Mouse (Mus musculus) monocyte, adult 5-6 weeks (primary cell): ENCODE measurements around the gene Adprhl1. TPM values are rescaled to one million over a fixed set of nuclear protein-coding genes. Genes with fewer than 3 reads are reported as not detected.

Source experiments
- ATAC-seq: fragments of 153-309, 156-312 bp; replicated peaks from 2 replicates; pipeline ENCODE4 v1.8.0; 2017; ENCODE audit warnings: mild to moderate bottlenecking; ENCODE audit not compliant: low TSS enrichment, insufficient number of reproducible peaks, severe bottlenecking, poor library complexity, low FRiP score
- total RNA-seq: library from RNA; stranded (forward); fragments of 200-1000, 200-491, 200-594 nt; gene quantifications from 3 replicates; pipeline ENCODE4 v1.2.3, GENCODE M21; 2017

Gene Adprhl1
- total RNA-seq, 1 experiment from 2014 or later: not detected

DNA sequence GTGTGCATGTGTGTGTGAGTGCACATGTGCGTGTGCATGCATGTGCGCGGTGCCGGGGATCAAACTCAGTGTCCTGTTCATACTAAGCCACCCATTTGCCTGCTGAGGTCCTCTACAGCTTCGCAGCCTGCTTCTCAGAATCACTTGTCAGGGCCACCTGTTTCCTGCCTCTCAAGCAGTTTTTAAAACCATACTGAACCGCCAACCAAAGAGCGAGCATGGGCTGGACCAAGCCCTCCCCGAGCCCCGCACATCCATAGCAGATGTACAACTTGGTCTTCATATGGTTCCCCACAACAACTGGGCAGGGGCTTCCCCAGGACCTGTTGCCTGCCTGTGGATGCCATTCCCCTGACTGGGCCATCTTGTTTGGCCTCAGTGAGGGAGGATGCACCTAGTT, 13.9 kb downstream of the Adprhl1 start:
- no peak for ATAC-seq

DNA sequence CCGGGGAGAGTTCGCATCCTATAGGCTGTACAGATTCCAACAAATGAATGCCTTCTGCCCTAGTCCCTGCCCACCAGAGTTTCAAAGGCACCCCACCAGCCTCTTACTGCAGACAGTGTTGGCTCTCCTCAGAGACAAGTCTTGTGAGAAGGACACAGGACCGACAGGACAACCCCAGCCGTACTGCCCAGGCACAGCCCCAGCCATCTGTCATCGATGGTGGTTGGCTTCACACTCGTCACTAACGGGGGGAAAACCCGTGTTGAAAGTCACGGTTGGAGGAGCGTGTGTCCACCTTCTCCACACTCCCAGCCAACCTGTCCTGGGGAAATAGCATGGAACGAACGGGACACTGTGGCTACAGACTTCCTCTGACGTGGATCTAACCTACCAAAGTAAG, 19.2 kb downstream of the Adprhl1 start:
- no peak for ATAC-seq

DNA sequence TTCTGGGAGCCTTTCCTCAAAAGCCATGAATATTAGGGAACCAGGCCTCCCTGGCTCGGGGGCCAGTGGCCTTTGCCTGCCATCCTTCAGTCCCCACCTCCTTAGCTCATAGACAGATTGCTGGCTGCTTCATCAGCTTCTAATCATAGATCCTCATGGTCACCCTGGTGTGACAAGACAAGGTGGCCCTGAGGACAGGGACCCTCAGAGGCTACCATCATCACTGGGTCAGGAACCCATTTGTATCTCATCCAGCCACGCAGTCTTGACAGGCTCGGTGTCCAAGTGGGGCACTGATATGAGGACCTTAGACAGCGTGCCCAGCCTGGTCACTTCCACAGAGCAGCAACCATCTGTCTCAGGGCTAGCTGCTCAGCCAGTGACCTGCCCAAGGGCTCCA, 23.5 kb downstream of the Adprhl1 start:
- no peak for ATAC-seq

- ATAC-seq: no peak
Measured at GRCm38 (mm10) chr8:13229802-13230201, 24.2 kb downstream of the Adprhl1 start.

DNA sequence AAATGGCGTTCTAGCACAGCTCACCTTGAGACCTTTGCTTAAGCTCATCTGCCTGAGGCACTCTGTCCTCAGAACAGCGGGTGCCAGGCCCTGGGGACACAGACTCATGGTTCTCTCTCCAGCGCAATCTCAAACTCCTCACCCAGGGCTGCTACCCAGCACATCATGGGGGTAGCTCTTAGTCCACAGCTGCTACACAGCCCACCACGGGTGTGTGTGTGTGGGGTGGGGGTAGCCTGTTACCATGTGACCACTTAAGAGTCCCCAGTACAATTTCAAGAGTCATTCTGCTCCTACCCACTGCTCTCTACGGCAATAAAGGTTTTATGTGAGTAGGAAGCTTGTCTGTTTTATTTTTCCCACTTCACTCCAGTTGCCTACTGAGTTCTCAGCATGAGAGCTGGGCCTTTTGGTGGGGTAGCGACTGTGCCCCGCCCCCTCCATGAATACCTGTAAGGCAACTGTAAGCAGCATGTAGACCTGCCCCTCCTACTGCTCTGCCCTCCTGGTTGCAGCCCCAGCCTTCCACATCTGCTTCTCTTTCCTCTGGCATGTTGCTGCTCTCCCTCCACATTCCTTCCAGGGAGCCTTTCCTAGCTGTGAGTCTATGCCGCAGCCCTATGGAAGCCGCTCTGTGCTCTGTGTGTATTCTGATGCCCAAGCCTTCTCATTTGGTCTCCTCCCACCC, 24.9 kb downstream of the Adprhl1 start:
- ATAC-seq: no peak

- ATAC-seq: no peak
Measured at GRCm38 (mm10) chr8:13227184-13227583, 26.8 kb downstream of the Adprhl1 start.

DNA sequence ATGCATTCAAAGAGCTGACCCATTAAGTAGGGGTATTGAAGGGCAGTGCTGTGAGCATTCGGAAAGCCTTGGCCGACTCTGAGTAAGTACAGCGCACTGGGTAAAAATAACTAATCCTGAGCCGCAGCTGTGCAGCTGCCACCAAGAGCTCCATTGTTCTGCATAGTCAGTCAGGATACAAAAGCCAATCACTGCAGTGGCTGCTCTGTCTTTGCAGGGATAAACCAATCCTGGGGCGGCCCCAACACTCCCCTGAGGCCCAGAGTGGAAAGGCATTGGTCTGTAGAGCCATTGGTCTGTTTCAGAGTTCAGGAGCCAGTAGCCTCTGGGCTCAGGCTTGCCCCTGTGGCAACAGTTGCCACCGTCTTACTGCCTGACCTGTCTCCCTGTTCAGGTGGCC, 27.7 kb downstream of the Adprhl1 start:
- ATAC-seq: no peak

GRCm38 (mm10) chr8:13224426-13224825, 29.5 kb downstream of the Adprhl1 start:
- no peak for ATAC-seq

DNA sequence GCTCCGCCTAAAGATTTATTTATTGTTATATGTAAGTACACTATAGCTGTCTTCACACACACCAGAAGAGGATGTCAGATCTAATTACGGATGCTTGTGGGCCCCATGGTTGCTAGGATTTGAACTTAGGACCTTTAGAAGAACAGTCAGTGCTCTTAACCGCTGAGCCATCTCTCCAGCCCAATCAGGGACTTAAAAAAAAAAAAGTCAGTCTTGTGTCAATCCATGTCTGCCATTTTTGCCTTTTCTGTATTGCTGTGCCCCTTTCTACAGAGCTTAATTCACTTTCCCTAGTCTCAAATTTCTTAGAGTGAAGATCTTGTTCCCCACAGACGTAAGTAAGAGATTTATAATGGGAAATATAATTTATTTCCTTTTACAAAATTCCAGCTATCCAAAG, 35.5 kb downstream of the Adprhl1 start:
- ATAC-seq: no peak

GRCm38 (mm10) chr8:13217986-13218385, 36.0 kb downstream of the Adprhl1 start:
- ATAC-seq: no peak

GRCm38 (mm10) chr8:13217093-13217492, 36.9 kb downstream of the Adprhl1 start:
- no peak for ATAC-seq

- no peak for ATAC-seq
Measured at GRCm38 (mm10) chr8:13216386-13216785, 37.6 kb downstream of the Adprhl1 start.

- peak; percentile 86 for ATAC-seq
Measured at GRCm38 (mm10) chr8:13213479-13214268, 40.3 kb downstream of the Adprhl1 start.

- no peak for ATAC-seq
Measured at GRCm38 (mm10) chr8:13209770-13210169, 44.2 kb downstream of the Adprhl1 start.

GRCm38 (mm10) chr8:13208627-13209355, 45.2 kb downstream of the Adprhl1 start:
- no peak for ATAC-seq

DNA sequence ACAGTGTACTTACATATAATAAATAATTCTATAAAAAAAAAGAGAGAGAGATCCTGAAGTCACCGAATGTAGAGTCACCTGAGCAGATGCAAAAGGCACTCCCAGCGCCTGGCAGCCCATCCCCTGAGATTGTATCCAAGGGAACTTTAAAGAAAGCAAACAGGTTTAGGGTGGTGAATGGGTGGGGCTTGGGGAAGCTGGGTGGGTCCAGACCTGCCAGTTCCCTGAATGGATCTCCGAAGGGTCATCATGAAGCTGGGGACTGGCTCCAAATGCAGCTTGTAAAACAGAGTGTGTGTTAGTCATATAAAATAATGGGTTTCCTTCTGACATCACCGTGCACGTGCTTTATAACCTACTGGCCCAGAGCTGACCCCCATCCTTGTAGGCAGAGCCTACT, 47.7 kb downstream of the Adprhl1 start:
- no peak for ATAC-seq

DNA sequence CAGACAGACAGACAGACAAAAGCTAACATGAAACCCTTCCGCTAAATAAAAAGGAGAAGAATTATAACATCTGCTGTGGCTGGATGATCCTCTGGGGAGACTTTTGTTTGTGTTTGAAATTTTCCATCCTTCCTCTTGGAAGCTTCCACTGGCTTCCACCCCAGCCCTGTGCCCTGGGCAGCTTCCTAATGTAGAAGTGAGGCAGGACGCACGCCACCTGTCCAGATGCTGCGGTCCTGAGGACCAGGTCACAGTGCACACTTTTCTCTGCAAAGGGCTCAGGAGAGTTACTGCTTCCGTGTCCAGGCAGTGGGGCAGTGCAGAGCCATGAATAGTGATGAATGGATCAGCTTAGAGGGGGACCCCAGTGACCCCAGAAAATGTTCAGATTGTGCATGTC, 48.7 kb downstream of the Adprhl1 start:
- no peak for ATAC-seq

GRCm38 (mm10) chr8:13204371-13205140, 49.4 kb downstream of the Adprhl1 start:
- peak; percentile 19; the same call in 1 of the 2 replicates for ATAC-seq

GRCm38 (mm10) chr8:13203472-13203871, 50.5 kb downstream of the Adprhl1 start:
- ATAC-seq: no peak
